Mouse (Mus musculus) hindbrain, embryonic 15.5 days (tissue): Measurements from ENCODE around the gene Hist1h2ah. TPM values are rescaled to one million over a fixed set of nuclear protein-coding genes. Genes with fewer than 3 reads are reported as not detected.
A peak's percentile ranks its signal among the peaks of the same experiment; 100 is the strongest.

Experiments
- ATAC-seq: fragments of 200-750 bp; cut with Nextera tagmentation; 2 replicates; pipeline ENCODE4 v1.8.0; 2017; ENCODE audit warnings: low read depth, moderate number of reproducible peaks, moderate TSS enrichment; ENCODE audit not compliant: low FRiP score
- H3K27ac ChIP-seq: fragments of 300-500 bp; sonication (generic); replicated peaks from 2 replicates; pipeline ENCODE4 v1.5.1; 2015; ENCODE audit warnings: mild to moderate bottlenecking, inconsistent platforms
- H3K27me3 ChIP-seq: fragments of 300-500 bp; sonication (generic); 2 replicates; pipeline ENCODE4 v1.6.1; 2015; ENCODE audit warnings: control low read depth, inconsistent platforms
- H3K36me3 ChIP-seq: fragments of 300-500 bp; sonication (generic); 2 replicates; pipeline ENCODE4 v1.6.1; 2015; ENCODE audit warnings: control low read depth, inconsistent platforms
- H3K4me1 ChIP-seq: fragments of 300-500 bp; sonication (generic); replicated peaks from 2 replicates; pipeline ENCODE4 v1.6.1; 2015; ENCODE audit warnings: control low read depth, inconsistent platforms
- H3K4me2 ChIP-seq: fragments of 300-500 bp; sonication (generic); 2 replicates; pipeline ENCODE4 v1.6.1; 2015; ENCODE audit warnings: moderate library complexity, mild to moderate bottlenecking, inconsistent platforms
- H3K4me3 ChIP-seq: fragments of 300-500 bp; sonication (generic); 2 replicates; pipeline ENCODE4 v1.5.1; 2015; ENCODE audit warnings: mild to moderate bottlenecking, inconsistent platforms
- H3K9ac ChIP-seq: fragments of 300-500 bp; sonication (generic); 2 replicates; pipeline ENCODE4 v1.6.1; 2015; ENCODE audit warnings: inconsistent platforms
- H3K9me3 ChIP-seq: fragments of 300-500 bp; sonication (generic); 2 replicates; pipeline ENCODE4 v1.6.1; 2016; ENCODE audit warnings: control low read depth, inconsistent platforms
- WGBS: fragments of 180-500 bp; shearing (Covaris S2); methylation state at CpG from one replicate; pipeline ENCODE4 v1.1.7; 2015; 5-methylcytosine and 5-hydroxymethylcytosine counted together
- polyA plus RNA-seq: library from polyadenylated mRNA; unstranded; fragments of >200 nt; fragmentation: Nextera tagmentation; extraction: Ambion mirVana; gene quantifications from 2 replicates; pipeline ENCODE4 v1.2.1, GENCODE M21; 2015

Hist1h2ah gene
- polyA plus RNA-seq, 1 experiment from 2014 or later: 2.2 TPM

DNA sequence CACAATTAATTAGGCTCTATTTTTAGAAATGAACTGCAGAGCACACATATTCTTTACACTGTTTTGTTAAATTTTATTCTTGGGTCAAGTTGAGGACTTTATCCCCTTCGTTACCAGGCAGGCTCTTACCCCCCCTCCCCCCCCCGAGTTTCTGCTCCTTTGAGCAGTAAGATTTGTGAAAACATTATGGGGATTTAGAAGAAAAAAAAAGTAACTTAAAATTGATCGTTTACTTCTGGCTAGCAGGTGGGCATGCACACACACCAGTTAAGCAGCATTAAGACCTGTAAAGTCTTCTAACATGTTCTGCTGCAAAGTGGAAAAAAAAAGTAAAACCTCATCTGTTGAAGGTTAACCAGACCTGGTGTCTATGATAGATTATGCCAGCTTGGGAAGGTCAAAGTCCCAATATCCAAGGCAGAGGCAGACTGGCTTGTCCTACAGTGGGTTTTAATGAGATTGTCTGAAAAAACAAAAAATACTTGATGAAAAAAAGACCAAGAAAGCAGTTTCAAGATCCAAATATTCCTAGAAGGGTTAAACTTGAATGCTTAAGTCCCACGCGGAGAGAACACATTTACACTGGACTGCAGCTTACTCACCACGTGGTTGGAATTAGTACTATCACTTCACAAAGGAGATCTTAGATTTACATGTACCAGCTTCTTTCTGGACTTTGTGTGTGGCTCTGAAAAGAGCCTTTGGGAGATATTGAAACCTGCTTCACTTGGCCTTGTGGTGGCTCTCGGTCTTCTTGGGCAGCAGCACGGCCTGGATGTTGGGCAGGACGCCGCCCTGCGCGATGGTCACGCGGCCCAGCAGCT lies 713 bp downstream of the Hist1h2ah start:
- peak overlapping the region; percentile 33; the same call in 1 of the 2 replicates for H3K9ac ChIP-seq
- WGBS: 2% methylated on average over 14 of the region's 14 CpGs
- H3K4me1 ChIP-seq: peaks cover 14% of the 10 kb centered on the region
- H3K4me3 ChIP-seq: peak overlapping the region; percentile 43
- no peaks in the 10 kb centered on the region for H3K9me3 ChIP-seq
- no peaks in the 10 kb centered on the region for H3K36me3 ChIP-seq
- H3K4me2 ChIP-seq: peak overlapping the region; percentile 74
- no peaks in the 10 kb centered on the region for H3K27me3 ChIP-seq
- ATAC-seq: no peak
- H3K27ac ChIP-seq: peak overlapping the region; percentile 53; the same call in 1 of the 2 replicates

DNA sequence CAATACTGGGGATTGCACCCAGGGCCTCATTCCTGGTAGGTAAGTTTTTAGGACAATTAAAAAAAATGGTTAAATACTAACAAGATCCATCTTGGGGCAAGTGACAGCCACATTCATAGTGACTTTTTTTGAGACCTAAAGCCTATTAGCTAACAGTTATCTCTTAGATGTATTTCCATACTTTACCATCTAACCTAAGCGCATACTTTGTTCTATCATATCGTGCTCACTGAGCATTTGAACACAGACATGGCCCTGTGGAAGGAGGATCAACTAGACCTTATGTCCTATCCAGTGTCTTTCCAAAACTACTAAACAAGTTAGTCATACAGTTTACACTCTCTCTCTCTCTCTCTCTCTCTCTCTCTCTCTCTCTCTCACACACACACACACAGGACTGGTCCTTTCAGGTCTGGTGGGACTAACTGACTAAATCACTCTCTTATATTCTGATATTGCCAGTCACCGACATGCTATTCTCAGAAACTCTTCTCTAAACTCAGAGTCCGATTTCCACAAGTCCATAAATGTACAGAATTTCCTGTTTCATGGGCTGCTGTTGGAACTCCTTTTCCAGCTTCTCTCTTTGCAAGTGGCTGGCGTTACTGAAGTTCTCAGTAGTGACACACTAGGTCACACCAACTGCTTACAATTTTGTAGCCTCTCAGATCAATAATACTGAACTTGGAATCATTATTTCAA lies 1.5 kb downstream of the Hist1h2ah start:
- no peak overlapping the region for H3K9ac ChIP-seq
- 58% methylated on average over 5 of the region's 5 CpGs for WGBS
- no peak for ATAC-seq
- no peak overlapping the region for H3K27ac ChIP-seq
- no peaks in the 10 kb centered on the region for H3K9me3 ChIP-seq
- no peaks in the 10 kb centered on the region for H3K27me3 ChIP-seq
- no peaks in the 10 kb centered on the region for H3K36me3 ChIP-seq
- peak overlapping the region; percentile 74 for H3K4me2 ChIP-seq
- H3K4me3 ChIP-seq: no peak overlapping the region
- H3K4me1 ChIP-seq: peaks cover 14% of the 10 kb centered on the region

GRCm38 (mm10) chr13:22030493-22030892 lies 4.9 kb downstream of the Hist1h2ah start:
- Histone ChIP-seq H3K36me3 (no peaks in the 10 kb centered on the region), H3K9me3 (no peaks in the 10 kb centered on the region), H3K4me3 (no peak overlapping the region), H3K4me1 (peaks cover 11% of the 10 kb centered on the region), H3K4me2 (no peak overlapping the region), H3K27me3 (no peaks in the 10 kb centered on the region), H3K27ac (no peak overlapping the region), H3K9ac (no peak overlapping the region)
- 13% methylated on average over 4 of the region's 4 CpGs for WGBS
- no peak for ATAC-seq

GRCm38 (mm10) chr13:22029928-22030327 lies 5.4 kb downstream of the Hist1h2ah start:
- Histone ChIP-seq H3K36me3 (no peaks in the 10 kb centered on the region), H3K4me1 (peaks cover 10% of the 10 kb centered on the region), H3K9me3 (no peaks in the 10 kb centered on the region), H3K4me3 (no peak overlapping the region), H3K27me3 (no peaks in the 10 kb centered on the region; the same call in 1 of the 2 replicates), H3K27ac (no peak overlapping the region), H3K9ac (no peak overlapping the region), H3K4me2 (no peak overlapping the region)
- ATAC-seq: no peak
- WGBS: 29% methylated on average over 8 of the region's 8 CpGs

GRCm38 (mm10) chr13:22028673-22029460 lies 6.5 kb downstream of the Hist1h2ah start:
- Histone ChIP-seq H3K36me3 (no peaks in the 10 kb centered on the region), H3K9me3 (no peaks in the 10 kb centered on the region), H3K4me1 (peaks cover 5% of the 10 kb centered on the region; the same call in 1 of the 2 replicates), H3K9ac (peak overlapping the region; percentile 51), H3K4me2 (peak overlapping the region; percentile 62), H3K4me3 (peak overlapping the region; percentile 52), H3K27me3 (peaks cover 1% of the 10 kb centered on the region; the same call in 1 of the 2 replicates), H3K27ac (peak overlapping the region; percentile 68)
- peak; percentile 82 for ATAC-seq
- under 1% methylated on average over 40 of the region's 40 CpGs for WGBS

DNA sequence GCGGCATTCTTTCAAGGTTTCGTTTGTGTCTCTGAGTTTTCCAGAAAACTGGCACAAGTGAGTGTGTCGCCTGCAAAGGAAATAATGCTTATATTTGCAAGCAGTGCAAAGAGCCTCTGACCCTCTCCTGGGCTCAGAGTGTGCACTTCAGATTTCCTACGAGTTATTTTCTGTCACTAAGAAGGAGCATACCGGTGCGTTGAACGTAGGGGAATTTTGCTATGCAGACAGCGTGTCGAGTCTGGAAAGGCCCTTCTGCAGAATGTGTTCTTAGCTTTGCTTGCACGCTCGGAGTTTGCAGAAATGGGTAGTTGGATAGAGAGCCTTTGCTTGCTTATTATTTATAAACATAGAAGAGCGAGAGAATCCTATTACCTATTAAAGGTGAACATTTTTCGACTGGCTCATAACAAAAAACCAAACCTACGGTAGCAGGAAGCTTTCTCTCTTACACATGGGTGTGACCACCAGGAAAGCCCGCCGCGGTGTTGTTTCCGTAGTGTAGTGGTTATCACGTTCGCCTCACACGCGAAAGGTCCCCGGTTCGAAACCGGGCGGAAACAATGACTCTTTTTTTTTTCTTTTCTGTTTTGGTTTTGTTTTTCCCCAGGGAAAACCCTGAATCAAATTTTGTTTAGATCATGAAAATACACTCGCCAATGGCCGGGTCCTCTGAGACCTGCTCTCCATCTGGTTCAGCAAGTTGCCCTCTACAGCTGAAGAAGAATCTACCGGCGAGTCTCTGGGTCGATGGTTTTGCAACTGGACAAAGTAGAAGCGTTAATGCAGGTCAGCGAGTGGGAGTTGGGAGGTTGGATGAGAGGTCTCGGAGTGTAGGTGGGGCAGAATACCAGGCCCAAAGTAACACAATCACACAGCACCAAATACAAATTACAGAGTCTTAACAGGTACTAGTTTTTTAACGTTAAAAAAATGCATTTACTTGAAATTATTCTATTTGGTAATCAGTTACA lies 9.0 kb downstream of the Hist1h2ah start:
- Histone ChIP-seq H3K27ac (peak overlapping the region; percentile 47), H3K4me2 (peak overlapping the region; percentile 66), H3K4me3 (peak overlapping the region; percentile 46), H3K27me3 (peaks cover 20% of the 10 kb centered on the region), H3K36me3 (no peaks in the 10 kb centered on the region), H3K9me3 (no peaks in the 10 kb centered on the region), H3K4me1 (peaks cover 12% of the 10 kb centered on the region; the same call in 1 of the 2 replicates), H3K9ac (peak overlapping the region; percentile 35)
- WGBS: 1% methylated on average over 35 of the region's 35 CpGs
- peak; percentile 52; the same call in 1 of the 2 replicates for ATAC-seq

- Histone ChIP-seq H3K4me1 (peaks cover 21% of the 10 kb centered on the region), H3K36me3 (no peaks in the 10 kb centered on the region), H3K27ac (no peak overlapping the region), H3K9ac (no peak overlapping the region), H3K4me2 (peak overlapping the region; percentile 58), H3K9me3 (no peaks in the 10 kb centered on the region), H3K4me3 (peak overlapping the region; percentile 38), H3K27me3 (peaks cover 58% of the 10 kb centered on the region)
- under 1% methylated on average over 9 of the region's 9 CpGs for WGBS
- ATAC-seq: no peak
These were observed 13.1 kb downstream of the Hist1h2ah start for GRCm38 (mm10) chr13:22022241-22022640.

GRCm38 (mm10) chr13:22021581-22021980 lies 13.8 kb downstream of the Hist1h2ah start:
- Histone ChIP-seq H3K4me1 (peaks cover 19% of the 10 kb centered on the region), H3K4me3 (peak overlapping the region; percentile 38), H3K9me3 (no peaks in the 10 kb centered on the region), H3K27ac (no peak overlapping the region), H3K4me2 (peak overlapping the region; percentile 58), H3K27me3 (peaks cover 63% of the 10 kb centered on the region), H3K9ac (no peak overlapping the region), H3K36me3 (no peaks in the 10 kb centered on the region)
- ATAC-seq: no peak
- under 1% methylated on average over 11 of the region's 11 CpGs for WGBS

DNA sequence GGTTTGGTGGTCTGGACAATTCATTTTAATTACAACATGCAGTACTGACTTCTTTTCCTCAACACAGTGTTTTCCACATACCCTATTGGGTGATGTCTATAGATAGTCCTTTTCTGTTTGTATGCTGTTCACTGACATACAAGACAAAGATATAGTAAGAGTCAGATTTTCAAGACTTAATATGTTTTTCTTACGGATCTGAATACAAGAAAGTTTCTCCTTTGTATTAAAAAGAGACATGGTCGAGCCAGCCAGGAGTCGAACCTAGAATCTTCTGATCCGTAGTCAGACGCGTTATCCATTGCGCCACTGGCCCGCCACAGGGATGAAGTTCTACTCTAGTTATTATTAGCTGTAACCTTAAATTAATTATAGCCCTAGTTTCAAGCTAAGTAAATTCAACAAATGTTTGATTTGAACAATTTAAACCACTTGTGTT lies 14.4 kb downstream of the Hist1h2ah start:
- no peaks in the 10 kb centered on the region for H3K9me3 ChIP-seq
- H3K27ac ChIP-seq: no peak overlapping the region
- WGBS: under 1% methylated on average over 8 of the region's 8 CpGs
- peak; percentile 47; the same call in 1 of the 2 replicates for ATAC-seq
- H3K27me3 ChIP-seq: peaks cover 70% of the 10 kb centered on the region
- H3K4me1 ChIP-seq: peaks cover 19% of the 10 kb centered on the region
- H3K36me3 ChIP-seq: no peaks in the 10 kb centered on the region
- no peak overlapping the region for H3K9ac ChIP-seq
- peak overlapping the region; percentile 38 for H3K4me3 ChIP-seq
- H3K4me2 ChIP-seq: peak overlapping the region; percentile 58

GRCm38 (mm10) chr13:22019934-22020835 lies 15.2 kb downstream of the Hist1h2ah start:
- Histone ChIP-seq H3K27me3 (peaks cover 75% of the 10 kb centered on the region), H3K36me3 (no peaks in the 10 kb centered on the region), H3K4me3 (peak overlapping the region; percentile 38), H3K4me1 (peaks cover 16% of the 10 kb centered on the region), H3K9me3 (no peaks in the 10 kb centered on the region), H3K4me2 (peak overlapping the region; percentile 58), H3K27ac (no peak overlapping the region), H3K9ac (no peak overlapping the region)
- no peak for ATAC-seq
- 1% methylated on average over 44 of the region's 44 CpGs for WGBS
